Mouse (Mus musculus) hindbrain, embryonic 10.5 days (tissue): Measurements from ENCODE around the gene Olfr395. TPM values are rescaled to one million over a fixed set of nuclear protein-coding genes. Genes with fewer than 3 reads are reported as not detected.
"Not testable (repeated sequence)": the region's sequence is repeated elsewhere in the genome, so short reads cannot be mapped to it uniquely, and the experiment has no call there.

Source experiments
- DNase-seq: peaks from one replicate; pipeline ENCODE4 v3.0.0-alpha.2; 2017; ENCODE audit warnings: low spot score
- H3K27ac ChIP-seq: fragments of 300-500 bp; sonication (generic); 2 replicates; pipeline ENCODE4 v1.5.1; 2016; ENCODE audit warnings: mild to moderate bottlenecking, moderate library complexity
- H3K27me3 ChIP-seq: fragments of 300-500 bp; sonication (generic); 2 replicates; pipeline ENCODE4 v1.6.1; 2016; ENCODE audit warnings: mild to moderate bottlenecking; ENCODE audit not compliant: poor library complexity, insufficient read depth, severe bottlenecking
- H3K36me3 ChIP-seq: fragments of 300-500 bp; sonication (generic); 2 replicates; pipeline ENCODE4 v1.6.1; 2016; ENCODE audit warnings: mild to moderate bottlenecking, moderate library complexity
- H3K4me1 ChIP-seq: fragments of 300-500 bp; sonication (generic); replicated peaks from 2 replicates; pipeline ENCODE4 v1.6.1; 2016; ENCODE audit warnings: mild to moderate bottlenecking
- H3K4me3 ChIP-seq: fragments of 300-500 bp; sonication (generic); 2 replicates; pipeline ENCODE4 v1.5.1; 2016; ENCODE audit warnings: mild to moderate bottlenecking, moderate library complexity
- H3K9me3 ChIP-seq: fragments of 300-500 bp; sonication (generic); 2 replicates; pipeline ENCODE4 v1.6.1; 2016; ENCODE audit warnings: mild to moderate bottlenecking, moderate library complexity
- WGBS: fragments of 180-500 bp; shearing (Covaris S2); methylation state at CpG from one replicate; pipeline ENCODE4 v1.1.7; 2016; 5-methylcytosine and 5-hydroxymethylcytosine counted together
- polyA plus RNA-seq: library from polyadenylated mRNA; unstranded; fragments of >200 nt; fragmentation: Nextera tagmentation; extraction: Ambion mirVana; gene quantifications from 2 replicates; pipeline ENCODE4 v1.2.1, GENCODE M21; 2016

Olfr395 gene
- polyA plus RNA-seq = not detected in 2 replicates

GRCm38 (mm10) chr11:73909199-73909598 lies at the start of gene Olfr395:
Gene Olfr395, minus strand, starts transcription at chr11:73909299.
- 83% methylated on average over 4 of the region's 4 CpGs for WGBS
- H3K27me3 ChIP-seq, H3K4me3 ChIP-seq, H3K4me1 ChIP-seq, H3K36me3 ChIP-seq, DNase-seq, H3K27ac ChIP-seq: not testable (repeated sequence)
- H3K9me3 ChIP-seq = peaks cover 12% of the 10 kb centered on the region

- Histone ChIP-seq H3K27me3 (no peaks in the 10 kb centered on the region), H3K36me3 (no peaks in the 10 kb centered on the region), H3K9me3 (peaks cover 15% of the 10 kb centered on the region), H3K4me1 (no peaks in the 10 kb centered on the region), H3K4me3 (no peak within 1 kb of the TSS), H3K27ac (no peak within 1 kb of the TSS)
- no peak for DNase-seq
Measured at GRCm38 (mm10) chr11:73936377-73936776, 27.3 kb upstream of the Olfr395 start, which contains the start of gene Olfr23. Gene Olfr23, plus strand, starts transcription at chr11:73936677.

DNA sequence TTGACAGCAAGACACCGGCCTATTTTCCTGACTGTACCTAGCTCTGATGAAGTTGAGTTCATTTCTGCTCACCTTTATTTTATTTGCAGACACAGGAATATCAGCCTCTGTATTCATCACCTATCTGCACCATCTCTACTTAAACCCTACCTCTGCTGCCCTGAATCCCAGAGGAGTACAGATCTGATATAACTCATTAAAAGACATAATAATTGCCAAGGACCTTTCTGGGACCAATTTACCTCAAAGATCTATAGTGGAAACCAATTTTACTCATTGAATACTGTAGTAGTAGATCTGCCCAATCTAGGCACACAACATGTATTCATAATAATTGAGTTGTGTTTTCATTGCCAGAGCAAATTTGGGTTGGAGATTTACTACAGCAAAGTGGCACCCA lies 18.4 kb downstream of the Olfr395 start, which contains the start of gene Olfr394:
Olfr394 (minus strand) TSS at position 101 of the 400 bp plus-strand sequence.
- no peak within 1 kb of the TSS for H3K4me3 ChIP-seq
- peaks cover 15% of the 10 kb centered on the region for H3K9me3 ChIP-seq
- 79% methylated on average over 1 of the region's 1 CpGs for WGBS
- H3K27ac ChIP-seq = no peak within 1 kb of the TSS
- H3K27me3 ChIP-seq = no peaks in the 10 kb centered on the region
- no peaks in the 10 kb centered on the region for H3K4me1 ChIP-seq
- H3K36me3 ChIP-seq = no peaks in the 10 kb centered on the region
- no peak for DNase-seq

Other genes with a start within 250 kb of the Olfr395 start
- gene Zfp735, start 220.5 kb downstream of the Olfr395 start, polyA plus RNA-seq = not detected in 2 replicates
- gene Olfr389, start 128.6 kb downstream of the Olfr395 start, polyA plus RNA-seq = not detected in 2 replicates
- gene Olfr390, start 126.3 kb downstream of the Olfr395 start, polyA plus RNA-seq = not detected in 2 replicates
- not detected in 2 replicates for gene Olfr391-ps, start 106.2 kb downstream of the Olfr395 start, polyA plus RNA-seq
- not detected in 2 replicates for gene Olfr392, start 92.2 kb downstream of the Olfr395 start, polyA plus RNA-seq
- not detected in 2 replicates for gene Olfr393, start 57.8 kb downstream of the Olfr395 start, polyA plus RNA-seq
- not detected in 2 replicates for gene Olfr394, start 18.5 kb downstream of the Olfr395 start, polyA plus RNA-seq
- gene Olfr23, start 27.4 kb upstream of the Olfr395 start, polyA plus RNA-seq = not detected in 2 replicates
- gene Olfr397, start 51.5 kb upstream of the Olfr395 start, polyA plus RNA-seq = not detected in 2 replicates
- gene Olfr398, start 81.1 kb upstream of the Olfr395 start, polyA plus RNA-seq = not detected in 2 replicates
- gene Olfr139, start 147.3 kb upstream of the Olfr395 start, polyA plus RNA-seq = not detected in 2 replicates
- not detected in 2 replicates for gene Olfr399, start 147.3 kb upstream of the Olfr395 start, polyA plus RNA-seq
- gene Zfp616, start 160.7 kb upstream of the Olfr395 start, polyA plus RNA-seq = not detected in 2 replicates
- gene Olfr401, start 204.4 kb upstream of the Olfr395 start, polyA plus RNA-seq = not detected in 2 replicates
- gene Olfr402, start 244.2 kb upstream of the Olfr395 start, polyA plus RNA-seq = not detected in 2 replicates